Mouse (Mus musculus) gastrocnemius, postnatal 36 days (tissue): ENCODE measurements around the gene Hspa8. TPM values are rescaled to one million over a fixed set of nuclear protein-coding genes. Genes with fewer than 3 reads are reported as not detected.
"Not testable (repeated sequence)": the region's sequence is repeated elsewhere in the genome, so short reads cannot be mapped to it uniquely, and the experiment has no call there.

ENCODE experiments used
- DNase-seq, 2 experiments: peaks; one replicate each; pipeline ENCODE4 v3.0.0; 2022
- intact Hi-C: fragments of 180-260 bp; cut with DNase I; formaldehyde crosslinking; loops from one replicate; pipeline ENCODE4 v1.15.1; 2025
- long read RNA-seq, 2 experiments: library from polyadenylated mRNA; stranded (forward); transcript quantifications; one replicate each; pipeline ENCODE4 v2.0.0; 2021
- total RNA-seq, 2 experiments: library from RNA; stranded (reverse); gene quantifications; 2 replicates each; pipeline ENCODE4 v1.2.3; 2021

Gene Hspa8
- 1,000 to 10,000 TPM; 1,032 to 1,188 TPM for total RNA-seq
- long read RNA-seq, experiment 1, transcript Hspa8-201 (9 exons, 2,394 nt), result major isoform, 759 of 980 reads
- long read RNA-seq, experiment 1, partial matches to known transcripts, result 215 of 980 reads
- long read RNA-seq, experiment 1, other reads (novel, unspliced or antisense), result 6 of 980 reads
- long read RNA-seq, experiment 2, transcript Hspa8-201 (9 exons, 2,394 nt), result major isoform, 800 of 972 reads
- long read RNA-seq, experiment 2, partial matches to known transcripts, result 167 of 972 reads
- long read RNA-seq, experiment 2, other reads (novel, unspliced or antisense), result 5 of 972 reads

DNA sequence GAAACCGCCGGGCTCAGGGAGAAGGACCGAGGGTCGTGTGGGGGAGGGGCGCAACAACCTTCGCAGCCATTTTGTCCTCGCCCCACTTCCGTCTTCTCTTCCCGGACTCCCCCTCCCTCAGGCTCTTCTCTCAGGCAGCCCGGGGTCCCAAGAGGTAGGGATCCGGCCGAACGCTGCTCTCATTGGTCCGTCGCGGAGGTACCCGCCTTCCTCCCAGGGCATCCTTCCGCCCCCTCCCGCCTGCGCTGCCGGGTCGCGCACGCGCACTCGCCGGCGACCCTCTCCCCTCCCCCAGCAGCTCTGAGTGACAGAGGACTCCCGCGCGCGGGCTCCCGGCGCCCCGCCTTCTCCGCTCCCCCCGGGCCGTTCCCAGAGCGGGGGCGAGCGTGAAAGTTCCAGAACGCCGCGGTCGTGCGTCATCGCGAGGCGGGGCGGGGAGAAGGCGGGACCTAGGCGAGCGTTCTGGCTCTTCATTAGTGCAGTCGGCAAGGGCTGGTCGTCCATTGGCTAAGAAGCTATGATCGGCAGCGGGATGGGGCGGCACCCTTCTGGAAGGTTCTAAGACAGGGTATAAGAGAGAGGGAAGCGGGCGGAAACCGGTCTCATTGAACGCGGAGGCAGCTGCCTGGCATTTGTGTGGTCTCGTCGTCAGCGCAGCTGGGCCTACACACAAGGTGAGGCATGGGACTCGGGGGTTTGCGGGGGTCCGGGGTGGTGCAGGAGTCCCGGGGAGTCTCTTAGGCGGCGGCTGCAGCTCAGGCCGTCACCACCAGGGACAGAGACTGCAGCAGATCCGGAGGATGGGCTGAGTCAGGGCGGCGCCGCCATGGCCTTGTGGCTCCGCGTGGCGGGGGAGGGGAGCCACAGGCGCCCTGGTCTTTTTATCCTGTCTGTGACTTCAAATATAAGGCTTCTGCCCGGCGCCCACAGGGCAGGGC lies at the start of gene Hspa8:
Hspa8 (plus strand) TSS at position 310 of the 938 bp plus-strand sequence.
- intact Hi-C loops, result no loop called here
- peak; percentile 99 to 100 for DNase-seq

DNA sequence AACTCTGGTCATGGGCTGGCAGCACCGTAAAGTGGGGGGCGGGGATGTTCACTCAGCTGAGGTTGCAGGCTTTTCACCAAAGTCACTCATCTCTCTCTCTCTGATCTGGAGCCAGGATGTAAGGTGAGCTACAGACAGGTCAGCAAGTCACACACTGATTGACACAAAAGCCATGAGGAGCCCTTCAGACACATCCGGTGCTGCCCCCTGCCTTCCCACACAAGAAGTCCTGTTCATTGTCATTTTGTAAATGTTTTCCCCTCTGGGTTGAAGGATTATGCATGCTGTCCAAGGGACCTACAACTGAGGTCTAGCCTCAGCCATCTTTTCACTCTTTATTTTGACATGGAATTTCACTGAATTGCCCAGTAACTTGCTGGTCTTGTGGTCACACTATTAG lies 49.0 kb upstream of the Hspa8 start:
- no peak for DNase-seq
- intact Hi-C loops, result loop anchor here (2.0 kb wide), 1 partner anchor 115 kb away; no protein-coding TSS in a partner anchor

DNA sequence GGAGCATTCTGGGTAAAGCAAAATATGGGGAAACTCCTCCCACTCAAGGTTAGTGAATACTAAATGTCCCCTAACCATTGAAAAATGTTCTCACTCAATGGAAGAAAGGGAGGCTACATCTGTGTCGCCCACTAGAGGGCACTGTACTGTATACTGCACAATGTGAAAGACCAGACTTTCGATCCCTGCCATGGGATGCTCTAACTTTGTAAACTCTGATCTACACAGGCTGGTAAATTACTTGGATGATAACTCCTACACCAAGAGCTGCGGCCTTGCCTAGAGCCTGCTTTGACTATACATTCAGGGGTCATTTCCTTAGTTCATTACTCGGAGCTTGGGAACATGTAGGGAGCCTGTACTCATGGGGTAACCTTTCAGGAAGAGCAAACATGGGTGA lies 44.4 kb upstream of the Hspa8 start:
- intact Hi-C loops, result loop anchor here (2.0 kb wide), 1 partner anchor 48 kb away; no protein-coding TSS in a partner anchor
- no peak for DNase-seq

DNA sequence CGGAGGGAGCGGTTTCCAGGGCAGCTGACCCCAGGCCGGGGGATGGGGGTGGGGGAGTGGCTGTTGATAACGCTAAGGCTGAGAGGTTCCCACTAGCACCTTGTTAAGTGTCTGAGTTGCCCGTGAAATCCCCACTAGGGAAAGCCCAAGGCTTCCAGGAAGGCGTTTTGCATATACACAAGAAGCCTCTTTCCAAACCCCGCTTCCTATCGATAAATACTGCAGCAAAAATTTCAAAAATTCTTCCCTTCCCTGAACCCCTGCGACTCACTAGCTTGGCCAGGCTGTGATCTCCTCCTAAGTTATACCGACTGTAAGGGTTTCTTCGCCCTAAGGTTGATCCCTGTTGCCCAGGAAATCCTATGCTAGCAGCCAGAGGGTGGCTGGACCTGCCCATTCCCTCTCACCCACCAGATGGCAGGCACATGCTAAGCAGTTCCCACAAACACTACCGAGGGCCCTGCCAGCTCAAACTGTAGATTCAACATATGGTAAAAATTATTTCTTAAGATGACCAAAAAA lies 43.6 kb upstream of the Hspa8 start:
- intact Hi-C loops, result loop anchor here (2.0 kb wide), 1 partner anchor 48 kb away; no protein-coding TSS in a partner anchor
- peak in 1 of 2 experiments; percentile 23 for DNase-seq

DNA sequence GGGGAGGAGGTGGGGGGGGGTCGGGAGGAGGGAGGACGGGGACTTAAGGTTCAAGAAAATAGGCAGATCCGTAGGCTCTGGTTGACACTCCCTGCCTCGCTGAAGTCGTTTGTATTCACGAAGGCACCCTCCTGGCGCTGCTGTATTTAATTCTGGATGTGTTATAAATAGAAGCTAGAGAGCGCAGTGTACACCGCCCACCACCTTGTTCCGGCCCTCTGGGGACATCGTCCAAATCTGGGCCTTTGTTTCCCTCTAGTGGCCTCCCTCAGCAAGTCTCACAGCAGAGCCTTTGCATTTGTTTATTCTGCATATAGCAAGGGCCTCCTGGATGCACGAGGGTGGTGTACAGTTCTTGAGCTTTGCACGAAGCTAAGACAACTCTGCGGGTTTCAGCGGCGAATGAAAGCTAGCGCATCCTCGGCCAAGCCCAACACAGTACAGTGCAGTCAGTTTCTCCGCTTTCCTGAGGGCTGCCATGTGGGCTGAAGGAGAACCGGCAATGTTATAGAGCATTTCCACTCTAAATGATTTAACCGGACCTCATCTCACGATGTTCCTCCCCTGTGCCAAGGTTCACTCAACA lies 43.0 kb upstream of the Hspa8 start:
- DNase-seq, result peak; percentile 57 to 65
- intact Hi-C loops, result loop anchor here (2.0 kb wide), 1 partner anchor 47 kb away; no protein-coding TSS in a partner anchor

DNA sequence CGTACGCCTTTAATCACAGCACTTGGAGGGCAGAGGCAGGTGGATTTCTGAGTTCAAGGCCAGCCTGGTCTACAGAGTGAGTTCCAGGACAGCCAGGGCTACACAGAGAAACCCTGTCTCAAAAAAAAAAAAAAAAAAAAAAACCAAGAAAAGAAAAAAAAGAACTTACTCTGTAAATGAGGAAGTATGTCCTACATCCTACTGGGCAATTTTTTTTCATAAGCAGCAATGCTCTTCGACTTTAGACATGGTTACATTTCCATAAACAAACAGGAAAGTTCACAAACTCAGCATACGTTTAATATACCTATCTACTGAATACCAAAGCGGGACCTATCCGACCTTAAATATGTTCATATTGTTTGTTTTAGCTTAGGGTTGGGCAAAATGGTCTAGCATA lies 38.4 kb upstream of the Hspa8 start:
- intact Hi-C loops, result no loop called here
- no peak for DNase-seq

DNA sequence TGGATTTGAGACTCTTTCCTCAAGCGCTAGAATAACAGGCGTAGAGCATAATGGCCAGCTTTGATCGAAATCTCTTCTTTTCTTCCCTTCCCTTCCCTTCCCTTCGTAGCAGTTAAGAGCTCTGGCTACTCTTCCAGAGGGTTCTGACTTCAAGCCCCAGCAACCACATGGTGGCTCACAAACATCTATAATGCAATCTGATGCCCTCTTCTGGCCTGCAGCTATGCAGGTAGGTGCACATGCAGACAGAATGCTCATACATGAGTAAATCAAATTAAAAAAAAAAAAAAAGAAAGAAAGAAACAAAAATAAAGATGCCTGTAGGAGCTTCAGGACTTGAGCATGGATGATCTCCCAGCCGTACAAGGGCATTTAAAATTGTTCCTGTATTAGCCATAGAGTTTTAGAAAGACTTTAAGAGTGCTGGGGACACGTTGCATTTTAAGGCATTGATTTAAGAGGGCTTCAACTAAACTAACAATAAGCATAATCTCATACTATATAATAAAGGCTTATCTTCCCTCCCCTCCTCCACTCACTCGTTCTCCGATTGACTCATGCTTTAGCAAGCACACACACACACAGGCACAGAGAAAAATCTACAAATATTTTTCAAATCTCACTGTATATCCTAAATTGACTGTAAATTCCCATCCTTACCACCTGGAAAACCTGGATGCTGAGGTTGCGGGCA lies 35.8 kb upstream of the Hspa8 start:
- intact Hi-C loops, result no loop called here
- DNase-seq, result no peak

DNA sequence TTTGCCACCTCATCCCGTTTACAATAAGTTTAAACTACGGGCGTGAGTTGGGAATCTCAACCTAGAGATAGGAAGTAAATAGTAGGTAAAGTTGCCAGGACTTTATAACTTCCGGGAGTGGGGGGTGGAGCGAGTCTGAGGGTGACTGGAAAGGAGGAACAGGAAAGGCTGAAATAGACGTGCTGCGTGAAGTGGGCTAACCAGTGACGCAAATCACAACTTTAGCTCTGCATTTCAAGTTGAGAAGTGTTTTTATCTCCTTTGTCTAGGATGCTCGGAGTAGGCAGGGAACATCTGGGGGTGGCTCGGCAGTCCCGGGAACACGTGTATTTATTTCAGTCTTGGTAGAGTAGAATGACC lies 35.2 kb upstream of the Hspa8 start:
- intact Hi-C loops, result no loop called here
- no peak for DNase-seq

DNA sequence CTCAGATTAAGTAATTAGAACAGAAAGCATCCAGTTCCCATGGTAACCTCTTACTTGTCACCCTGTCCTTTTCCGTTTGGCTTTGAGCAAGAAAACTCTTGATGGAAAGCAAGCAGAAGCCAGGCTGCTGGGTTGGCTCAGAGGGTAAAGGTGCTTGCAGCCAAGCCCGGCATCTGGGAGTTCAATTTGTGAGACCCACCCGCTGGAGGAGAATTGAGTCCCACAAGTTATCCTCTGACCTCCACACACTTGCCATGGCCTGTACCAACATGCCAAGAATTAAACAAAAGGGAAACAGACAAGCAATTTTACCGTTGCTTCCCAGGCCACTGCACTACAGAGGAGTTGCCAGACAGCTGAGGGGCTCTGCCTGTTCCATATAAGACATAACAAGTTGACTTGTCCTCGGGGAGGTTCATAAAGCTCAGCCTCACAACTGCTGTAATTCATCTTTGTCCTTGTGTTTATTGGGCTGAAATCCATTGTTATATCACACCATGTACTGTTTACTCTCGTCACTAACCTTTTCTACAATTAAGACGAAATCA lies 34.7 kb upstream of the Hspa8 start:
- no peak for DNase-seq
- intact Hi-C loops, result no loop called here

DNA sequence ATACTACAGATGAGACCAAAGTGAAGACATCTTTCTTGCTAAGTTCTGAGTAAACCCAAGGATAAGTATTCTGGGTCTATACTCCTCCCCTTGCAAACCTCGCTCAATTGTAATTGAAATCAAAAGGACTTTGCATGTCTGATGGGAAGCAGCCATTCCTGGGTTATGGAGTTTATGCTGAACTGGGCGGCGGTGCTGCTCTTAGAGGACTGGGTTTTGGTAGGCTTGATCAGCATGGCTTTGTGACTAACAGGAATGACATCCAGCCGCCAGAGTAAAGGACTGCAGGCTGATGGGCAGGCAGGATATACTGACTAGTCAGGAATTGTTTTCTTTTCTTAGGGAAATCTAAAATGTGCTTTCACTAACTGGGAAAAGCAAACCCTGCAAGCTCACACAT lies 32.8 kb upstream of the Hspa8 start:
- intact Hi-C loops, result no loop called here
- DNase-seq, result no peak

DNA sequence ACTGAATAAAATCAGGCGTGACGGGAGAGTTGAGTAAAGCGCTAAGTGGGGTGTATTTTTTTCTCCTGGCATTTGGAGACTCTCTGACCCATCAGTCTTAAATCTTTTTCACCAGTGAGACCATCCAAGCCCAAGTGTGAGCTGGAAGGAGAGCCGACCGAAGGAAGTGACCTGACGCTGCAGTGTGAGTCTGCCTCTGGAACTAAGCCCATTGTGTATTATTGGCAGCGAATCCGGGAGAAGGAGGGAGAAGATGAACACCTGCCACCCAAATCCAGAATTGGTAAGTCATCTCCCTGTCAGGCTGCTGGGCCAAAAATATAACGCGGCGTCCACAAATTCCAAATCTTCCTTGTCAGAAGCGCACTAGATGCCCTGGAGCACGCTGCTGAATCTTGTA lies 28.5 kb upstream of the Hspa8 start:
- intact Hi-C loops, result no loop called here
- DNase-seq, result no peak

DNA sequence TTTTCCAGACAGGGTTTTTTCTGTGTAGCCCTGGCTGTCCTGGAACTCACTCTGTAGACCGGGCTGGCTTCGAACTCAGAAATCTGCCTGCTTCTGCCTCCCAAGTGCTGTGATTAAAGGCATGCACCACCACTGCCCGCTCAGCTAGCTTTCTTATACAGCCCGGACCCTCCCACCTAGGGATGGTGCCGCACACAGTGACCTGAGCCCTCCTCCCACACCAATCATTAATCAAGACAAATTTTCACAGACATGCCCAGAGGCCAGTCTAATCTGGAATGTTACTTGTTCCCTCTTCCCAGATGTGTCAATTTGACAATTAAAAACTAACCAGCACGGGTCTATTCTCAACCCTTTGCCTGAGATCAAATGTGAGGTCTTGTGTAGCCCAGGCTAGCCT lies 27.6 kb upstream of the Hspa8 start:
- intact Hi-C loops, DNase-seq: not testable (repeated sequence)

DNA sequence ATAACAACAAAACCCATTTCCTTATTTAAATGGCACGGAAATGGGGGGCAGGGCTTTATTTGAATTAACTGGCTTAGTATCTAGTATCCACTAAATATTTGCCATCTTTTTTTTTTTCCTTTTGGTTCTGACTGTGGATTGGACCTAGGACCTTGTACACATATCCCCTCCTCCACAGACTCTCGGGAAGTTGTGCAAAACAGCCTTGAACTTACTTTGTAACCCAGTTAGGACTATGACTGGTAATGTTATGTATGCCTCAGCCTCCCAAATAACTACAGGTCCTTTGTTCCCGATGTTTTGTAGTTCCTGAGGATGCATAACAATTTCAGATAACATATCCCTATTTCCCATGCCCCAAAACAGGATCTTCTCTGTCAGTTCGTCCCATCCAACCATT lies 26.9 kb upstream of the Hspa8 start:
- no peak for DNase-seq
- intact Hi-C loops, result no loop called here

DNA sequence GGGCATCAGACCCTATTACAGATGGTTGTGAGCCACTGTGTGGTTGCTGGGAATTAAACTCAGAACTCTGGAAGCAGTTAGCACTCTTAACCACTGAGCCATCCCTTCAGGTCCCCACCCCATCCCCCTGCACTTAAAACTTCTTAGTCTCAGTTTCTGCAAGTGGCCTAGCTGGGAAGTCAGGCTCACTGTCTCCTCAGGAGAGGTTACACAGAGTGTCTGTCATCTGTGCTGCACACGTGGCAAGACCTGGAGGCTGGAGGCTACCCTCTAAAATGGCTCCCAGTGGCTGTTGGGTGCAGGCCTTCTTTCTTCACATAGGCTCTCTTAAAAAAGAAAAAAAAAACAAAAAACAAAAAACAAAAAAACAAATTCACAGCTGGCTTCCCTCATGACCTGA lies 24.7 kb upstream of the Hspa8 start:
- intact Hi-C loops, result no loop called here
- no peak for DNase-seq

DNA sequence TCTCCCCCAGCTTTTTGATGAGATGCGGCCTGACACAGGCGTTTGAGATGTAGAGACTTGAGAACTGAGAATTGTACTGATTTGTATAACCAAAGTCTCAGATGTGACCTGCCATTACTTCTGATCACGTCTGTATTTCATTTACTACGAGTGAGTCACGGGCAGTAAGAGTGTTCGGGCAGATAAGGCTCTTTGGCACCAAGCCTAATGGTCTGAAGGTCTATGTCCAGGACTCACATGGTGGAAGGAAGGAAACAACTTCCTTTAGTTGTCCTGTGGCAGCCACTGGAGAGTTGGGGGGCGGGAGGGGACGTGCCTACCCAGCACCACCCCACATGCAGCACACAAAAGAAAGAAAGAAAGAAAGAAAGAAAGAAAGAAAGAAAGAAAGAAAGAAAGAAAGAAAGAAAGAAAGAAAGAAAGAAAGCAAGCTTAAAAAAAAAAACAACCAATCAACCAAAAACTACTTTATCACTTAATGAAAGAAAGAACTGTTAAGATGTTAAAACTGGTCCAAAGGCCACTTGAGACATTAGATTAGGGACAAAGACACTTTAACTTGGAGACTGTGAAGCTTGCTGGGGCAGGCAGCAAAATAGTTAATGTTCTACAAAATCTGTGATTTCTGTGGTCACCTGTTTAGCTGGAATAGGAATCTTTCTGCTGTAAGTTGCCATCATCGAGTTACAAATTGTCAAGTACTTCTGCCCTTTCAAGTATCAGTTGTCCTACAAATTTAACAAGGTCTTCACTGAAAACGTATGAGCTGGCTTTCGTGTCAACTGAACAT lies 24.1 kb upstream of the Hspa8 start:
- intact Hi-C loops, result no loop called here
- no peak for DNase-seq

DNA sequence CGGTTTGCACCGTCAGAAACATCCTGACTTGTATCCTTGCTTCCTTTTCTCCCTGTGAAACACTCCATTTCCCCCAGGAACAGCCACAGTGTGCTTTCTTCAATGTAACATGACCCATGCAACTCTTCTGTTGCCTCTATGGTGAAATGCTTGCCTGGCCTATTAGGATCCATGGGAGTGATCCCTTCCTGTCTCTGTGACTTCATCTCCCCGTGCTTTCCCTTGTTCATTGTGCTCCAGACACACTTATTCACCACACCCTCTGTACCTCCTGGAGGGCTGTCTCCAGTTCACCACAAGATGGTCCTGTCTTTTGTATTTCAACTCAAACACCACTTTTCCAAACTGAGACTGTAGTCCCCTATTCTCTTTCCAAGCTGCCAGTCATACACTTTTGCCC lies 20.7 kb upstream of the Hspa8 start:
- DNase-seq, result no peak
- intact Hi-C loops, result no loop called here

DNA sequence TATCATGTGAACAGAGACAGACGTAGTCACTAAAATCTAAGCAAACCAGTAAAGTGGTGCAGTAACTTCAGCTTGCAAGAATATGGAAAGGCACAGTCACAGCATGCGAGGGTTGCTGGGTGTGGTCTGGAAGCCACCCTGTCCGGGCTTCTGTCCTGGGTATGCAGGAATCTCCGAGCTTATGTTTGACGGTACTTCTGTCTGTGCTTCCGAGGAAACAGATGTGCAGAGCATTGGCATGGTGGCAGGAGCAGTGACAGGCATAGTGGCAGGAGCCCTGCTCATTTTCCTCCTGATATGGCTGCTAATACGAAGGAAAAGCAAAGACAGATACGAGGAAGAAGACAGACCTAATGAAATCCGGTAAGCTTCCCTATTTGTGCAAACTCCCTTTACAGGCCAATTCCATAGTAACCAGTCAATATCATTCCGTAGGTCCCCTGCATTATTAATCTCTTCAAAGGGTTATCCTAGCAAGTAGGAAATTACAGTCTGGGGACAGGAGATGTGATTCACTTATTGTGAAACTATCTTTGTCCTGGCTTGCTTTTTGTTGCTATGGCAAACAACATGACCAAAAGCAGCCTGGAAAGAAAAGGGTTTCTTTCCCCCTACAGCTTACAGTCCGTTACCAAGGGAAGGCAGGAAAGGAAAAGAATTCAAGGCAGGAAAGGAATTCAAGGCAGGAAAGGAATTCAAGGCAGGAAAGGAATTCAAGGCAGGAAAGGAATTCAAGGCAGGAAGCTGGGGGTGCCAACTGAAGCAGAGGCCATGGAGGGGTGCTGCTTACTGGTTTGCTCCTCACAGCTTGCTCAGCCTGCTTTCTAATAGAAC lies 19.7 kb upstream of the Hspa8 start:
- DNase-seq, result no peak
- intact Hi-C loops, result no loop called here
